Mouse (Mus musculus) erythroblast, embryonic 14.5 days (primary cell): ENCODE measurements around the gene Zscan22.

ENCODE experiments used
- GATA1 ChIP-seq: IDR thresholded peaks from 2 replicates; pipeline ENCODE4 v1.6.1; 2012; ENCODE audit warnings: low read length, inconsistent platforms, mixed read lengths
- TAL1 ChIP-seq: IDR thresholded peaks from 3 replicates; pipeline ENCODE4 v1.6.1; 2012; ENCODE audit warnings: low read length, inconsistent platforms, mixed read lengths

DNA sequence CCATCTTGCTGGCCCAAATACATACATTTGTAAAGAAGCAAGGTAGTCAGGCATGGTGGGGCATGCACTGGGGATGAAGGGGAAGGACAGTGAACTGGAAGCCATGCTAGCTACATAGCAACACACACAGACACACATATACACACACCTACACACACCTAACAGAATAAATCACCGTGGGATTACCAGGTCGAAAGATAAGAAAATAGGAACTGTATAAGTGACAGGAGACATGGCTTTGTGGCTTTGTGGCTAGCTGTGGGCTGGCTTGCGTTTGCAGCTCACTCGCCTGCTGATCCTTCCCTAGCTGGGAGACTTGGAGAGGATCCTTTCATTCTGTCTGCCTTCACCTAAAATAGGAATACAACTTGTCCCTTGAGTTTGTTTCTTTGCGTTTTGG lies 3.9 kb downstream of the Zscan22 start:
- TF ChIP-seq GATA1: no peak
- no peak for TF ChIP-seq TAL1
